Mouse (Mus musculus) large intestine, adult 2 months (tissue): Measurements from ENCODE around the gene Car11. TPM values are rescaled to one million over a fixed set of nuclear protein-coding genes. Genes with fewer than 3 reads are reported as not detected.
"Not testable (repeated sequence)": the region's sequence is repeated elsewhere in the genome, so short reads cannot be mapped to it uniquely, and the experiment has no call there.

Source experiments
- DNase-seq: peaks from one replicate; pipeline ENCODE4 v3.0.0-alpha.2; 2012; ENCODE audit warnings: low read depth, low spot score
- WGBS: fragments of 180-500 bp; shearing (Covaris S2); methylation state at CpG from one replicate; pipeline ENCODE4 v1.1.7; 2018; 5-methylcytosine and 5-hydroxymethylcytosine counted together
- polyA plus RNA-seq: library from polyadenylated mRNA; depleted of rRNA; stranded (reverse); fragments of >200 nt; gene quantifications from 2 replicates; pipeline ENCODE4 v1.2.3, GENCODE M21; 2012; rRNA removed

Car11 gene
- polyA plus RNA-seq: 2.7 and 3.6 TPM in 2 replicates

GRCm38 (mm10) chr7:45699523-45700141 lies at the start of gene Car11:
Gene Car11, plus strand, starts transcription at chr7:45699843.
- DNase-seq: no peak
- 8% methylated on average over 36 of the region's 36 CpGs for WGBS

GRCm38 (mm10) chr7:45650484-45650883 lies 49.2 kb upstream of the Car11 start:
- WGBS: 95% methylated on average over 20 of the region's 20 CpGs
- not testable (repeated sequence) for DNase-seq

GRCm38 (mm10) chr7:45654424-45655047 lies 45.1 kb upstream of the Car11 start:
- 20% methylated on average over 17 of the region's 17 CpGs for WGBS
- DNase-seq: no peak

GRCm38 (mm10) chr7:45660746-45661478 lies 38.7 kb upstream of the Car11 start:
- WGBS: 79% methylated on average over 11 of the region's 11 CpGs

GRCm38 (mm10) chr7:45661702-45662101 lies 37.9 kb upstream of the Car11 start:
- WGBS: 92% methylated on average over 6 of the region's 6 CpGs
- DNase-seq: not testable (repeated sequence)

More at GRCm38 (mm10) chr7:45660746-45661478, 38.7 kb upstream of the Car11 start:
- no peak for DNase-seq

- 23% methylated on average over 13 of the region's 13 CpGs for WGBS
- no peak for DNase-seq
These were observed 34.1 kb upstream of the Car11 start for GRCm38 (mm10) chr7:45665303-45666138.

- WGBS: 31% methylated on average over 7 of the region's 7 CpGs
- no peak for DNase-seq
These were observed 33.5 kb upstream of the Car11 start, which contains the start of gene Fut2 for GRCm38 (mm10) chr7:45666161-45666560. Gene Fut2, minus strand, starts transcription at chr7:45666394.

- 43% methylated on average over 14 of the region's 14 CpGs for WGBS
- no peak for DNase-seq
These were observed 31.9 kb upstream of the Car11 start for GRCm38 (mm10) chr7:45667761-45668160.

GRCm38 (mm10) chr7:45668921-45669320 lies 30.7 kb upstream of the Car11 start:
- WGBS: 93% methylated on average over 9 of the region's 9 CpGs
- no peak for DNase-seq

GRCm38 (mm10) chr7:45677627-45678295 lies 21.9 kb upstream of the Car11 start:
- DNase-seq: no peak
- 38% methylated on average over 7 of the region's 7 CpGs for WGBS

- WGBS: 76% methylated on average over 14 of the region's 14 CpGs
These were observed 21.1 kb upstream of the Car11 start for GRCm38 (mm10) chr7:45678513-45678912.

GRCm38 (mm10) chr7:45679966-45680621 lies 19.5 kb upstream of the Car11 start:
- DNase-seq: no peak
- WGBS: 36% methylated on average over 14 of the region's 14 CpGs

More at GRCm38 (mm10) chr7:45678513-45678912, 21.1 kb upstream of the Car11 start:
- no peak for DNase-seq

- no peak for DNase-seq
- 38% methylated on average over 8 of the region's 8 CpGs for WGBS
These were observed 18.5 kb upstream of the Car11 start for GRCm38 (mm10) chr7:45681046-45681736.

GRCm38 (mm10) chr7:45682144-45683126 lies 17.2 kb upstream of the Car11 start:
- no peak for DNase-seq
- 27% methylated on average over 14 of the region's 14 CpGs for WGBS

GRCm38 (mm10) chr7:45683396-45684050 lies 16.1 kb upstream of the Car11 start, which contains the start of gene Ntn5:
Gene Ntn5, plus strand, starts transcription at chr7:45684022.
- WGBS: 88% methylated on average over 7 of the region's 7 CpGs

GRCm38 (mm10) chr7:45685811-45686210 lies 13.8 kb upstream of the Car11 start:
- no peak for DNase-seq
- WGBS: 67% methylated on average over 10 of the region's 10 CpGs

More at GRCm38 (mm10) chr7:45683396-45684050, 16.1 kb upstream of the Car11 start, which contains the start of gene Ntn5:
- DNase-seq: no peak
